Mouse (Mus musculus): ENCODE data around the gene Psme4. TPM values are rescaled to one million over a fixed set of nuclear protein-coding genes. Genes with fewer than 3 reads are reported as not detected.
"Not testable (repeated sequence)": the region's sequence is repeated elsewhere in the genome, so short reads cannot be mapped to it uniquely, and the experiment has no call there.

Gene Psme4
- polyA plus RNA-seq (2017; shearing (Covaris generic)): 10 to 100 TPM; 22.5 to 29.4 TPM

DNA sequence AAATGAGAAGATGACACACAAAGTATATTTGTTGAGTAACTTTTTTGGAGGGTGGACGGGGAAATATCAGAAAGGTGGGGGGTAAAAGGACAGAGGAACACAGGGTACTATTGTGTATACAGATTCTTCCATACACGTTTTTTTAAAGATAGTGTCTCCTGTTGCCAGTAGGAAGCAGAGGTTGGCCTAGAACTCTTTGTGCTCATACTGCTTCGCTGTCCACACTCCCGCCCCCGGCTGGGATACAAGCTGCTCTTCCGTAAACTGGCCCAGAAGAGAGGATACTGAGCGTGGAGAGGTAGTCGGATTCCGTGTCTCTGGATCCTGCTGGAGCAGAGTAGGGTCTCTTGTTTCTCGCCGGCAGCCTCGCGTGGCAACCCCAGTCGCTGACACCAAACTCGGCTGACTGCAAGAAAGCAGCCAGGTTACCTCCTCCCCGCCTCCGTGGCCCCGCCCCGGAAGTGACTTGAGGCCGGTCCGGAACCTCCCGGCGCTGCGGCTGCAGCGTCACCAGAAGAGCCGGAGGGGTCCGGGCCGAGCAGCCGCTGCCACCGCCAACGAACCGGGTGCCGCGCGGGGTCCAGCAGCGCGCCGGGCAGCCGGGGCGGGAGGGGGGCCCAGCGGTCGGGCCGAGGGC is at the start of gene Psme4:
Psme4 (plus strand) TSS at position 460 of the 637 bp plus-strand sequence.
- peak; percentile 95 for ATAC-seq

- ATAC-seq: no peak
These were observed 48.1 kb upstream of the Psme4 start for GRCm38 (mm10) chr11:30723438-30723837.

DNA sequence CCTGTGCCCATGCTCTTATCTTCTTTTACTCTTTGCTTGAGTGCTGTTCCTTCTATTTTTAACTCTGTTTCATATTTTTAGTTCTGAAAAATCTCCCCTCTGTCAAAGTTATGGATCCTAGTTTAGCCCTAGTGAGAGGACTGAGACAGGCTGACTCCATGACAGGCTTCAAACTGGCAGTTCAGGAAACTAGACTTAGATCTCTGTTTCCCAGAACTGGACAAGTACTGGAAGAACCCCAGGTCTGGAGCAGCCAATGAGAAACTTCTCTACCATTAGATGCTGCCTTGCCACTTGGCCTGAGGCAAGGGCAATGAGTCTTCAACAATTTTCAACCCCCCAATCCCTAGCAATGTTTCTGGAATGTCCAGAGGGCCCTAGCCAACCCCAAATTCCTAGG is 40.8 kb upstream of the Psme4 start:
- ATAC-seq: no peak

GRCm38 (mm10) chr11:30733376-30733775 is 38.1 kb upstream of the Psme4 start:
- no peak for ATAC-seq

DNA sequence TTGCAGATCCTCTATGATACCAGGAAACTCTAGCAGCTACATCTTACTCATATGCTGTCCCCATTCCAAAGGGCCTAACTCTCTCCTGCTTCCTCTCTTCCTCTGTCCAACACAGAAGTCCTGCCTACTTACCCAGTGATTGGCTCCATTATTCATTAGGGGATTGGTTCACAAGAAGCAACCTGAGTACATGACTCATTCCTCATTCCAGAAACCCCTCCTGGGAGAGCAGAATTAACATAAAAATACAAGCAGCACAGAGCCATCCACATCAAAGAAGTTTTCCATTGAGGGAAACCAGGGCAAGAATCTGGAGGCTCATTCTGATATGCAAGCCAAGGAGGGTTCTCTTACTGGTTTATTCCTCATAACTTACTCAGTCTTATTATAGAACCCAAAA is 27.5 kb upstream of the Psme4 start:
- no peak for ATAC-seq

DNA sequence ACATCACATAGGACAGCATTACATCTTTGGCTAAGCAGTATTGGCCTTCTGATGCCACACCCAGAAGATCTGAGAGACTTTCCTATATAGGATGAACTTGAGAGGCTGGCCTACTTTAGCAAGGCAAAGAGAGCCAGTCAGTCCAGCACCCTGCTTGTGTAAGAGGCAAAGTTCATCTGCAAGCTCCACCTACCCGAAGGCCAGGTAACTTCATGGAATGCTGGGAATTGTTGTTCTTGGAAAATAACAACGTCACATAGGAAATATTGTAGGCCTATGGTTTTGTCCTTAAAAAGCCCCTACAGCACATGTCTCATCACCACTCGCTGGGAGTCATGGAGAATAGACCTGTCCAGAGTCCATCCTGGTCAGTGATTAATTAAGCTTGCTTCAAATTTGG is 22.6 kb upstream of the Psme4 start:
- ATAC-seq: no peak

DNA sequence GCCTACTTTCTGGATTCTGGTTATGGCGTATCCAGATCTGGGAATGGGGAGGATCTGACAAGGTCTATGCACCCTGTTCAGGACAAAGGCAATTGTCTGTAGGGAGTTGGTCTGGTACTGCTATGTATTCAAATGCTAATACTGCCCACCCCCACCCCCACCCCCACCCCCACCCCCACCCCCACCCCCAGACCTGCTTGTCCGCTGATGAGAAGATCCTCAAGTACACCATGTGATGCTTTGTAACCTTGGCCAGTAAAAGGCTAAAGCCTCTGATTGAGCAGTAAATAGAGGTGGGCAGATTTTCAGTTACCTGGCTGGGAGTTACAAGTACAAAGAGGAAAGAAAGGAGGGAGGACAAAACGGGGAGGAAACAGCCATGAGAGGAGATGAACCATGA is 21.9 kb upstream of the Psme4 start:
- no peak for ATAC-seq

DNA sequence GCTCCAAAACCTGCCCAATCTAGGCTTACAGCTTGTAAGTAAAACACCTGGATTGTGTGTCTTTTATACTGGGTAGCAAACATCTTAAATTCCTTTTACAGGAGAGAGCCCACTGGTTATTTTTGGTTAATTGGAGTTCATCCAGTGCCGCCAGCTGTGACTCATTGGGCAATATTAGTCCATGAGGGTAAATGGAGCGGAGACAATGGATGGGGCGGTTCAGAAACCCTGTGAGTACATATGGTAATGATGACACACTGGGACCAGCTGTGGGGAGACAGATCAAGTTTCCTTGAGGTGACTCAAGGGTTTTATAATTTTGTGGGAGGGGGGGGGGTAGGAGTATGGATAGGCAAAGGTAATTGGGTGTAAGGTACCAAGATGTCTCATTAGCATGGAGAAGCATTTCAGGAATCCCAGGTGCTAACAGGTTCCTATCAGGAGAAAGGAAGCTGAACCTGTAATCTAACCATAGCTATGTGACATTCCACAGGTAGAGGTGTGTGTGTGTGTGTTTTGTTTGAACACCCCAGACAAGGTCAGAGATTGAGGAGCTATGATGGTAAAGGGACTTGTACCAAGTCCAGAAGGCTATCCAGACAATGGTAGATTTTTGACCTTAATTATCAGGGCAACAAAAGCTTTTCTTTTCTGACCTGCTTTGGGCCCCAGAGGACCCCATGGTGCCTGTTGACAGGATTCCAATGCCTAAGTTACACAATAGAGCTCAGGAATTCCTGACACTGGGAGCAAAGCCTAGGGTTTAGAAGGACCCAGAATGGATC is 21.3 kb upstream of the Psme4 start:
- ATAC-seq: no peak

GRCm38 (mm10) chr11:30752956-30753355 is 18.6 kb upstream of the Psme4 start:
- ATAC-seq: no peak

- not testable (repeated sequence) for ATAC-seq
These were observed 17.1 kb upstream of the Psme4 start for GRCm38 (mm10) chr11:30754486-30754854.

DNA sequence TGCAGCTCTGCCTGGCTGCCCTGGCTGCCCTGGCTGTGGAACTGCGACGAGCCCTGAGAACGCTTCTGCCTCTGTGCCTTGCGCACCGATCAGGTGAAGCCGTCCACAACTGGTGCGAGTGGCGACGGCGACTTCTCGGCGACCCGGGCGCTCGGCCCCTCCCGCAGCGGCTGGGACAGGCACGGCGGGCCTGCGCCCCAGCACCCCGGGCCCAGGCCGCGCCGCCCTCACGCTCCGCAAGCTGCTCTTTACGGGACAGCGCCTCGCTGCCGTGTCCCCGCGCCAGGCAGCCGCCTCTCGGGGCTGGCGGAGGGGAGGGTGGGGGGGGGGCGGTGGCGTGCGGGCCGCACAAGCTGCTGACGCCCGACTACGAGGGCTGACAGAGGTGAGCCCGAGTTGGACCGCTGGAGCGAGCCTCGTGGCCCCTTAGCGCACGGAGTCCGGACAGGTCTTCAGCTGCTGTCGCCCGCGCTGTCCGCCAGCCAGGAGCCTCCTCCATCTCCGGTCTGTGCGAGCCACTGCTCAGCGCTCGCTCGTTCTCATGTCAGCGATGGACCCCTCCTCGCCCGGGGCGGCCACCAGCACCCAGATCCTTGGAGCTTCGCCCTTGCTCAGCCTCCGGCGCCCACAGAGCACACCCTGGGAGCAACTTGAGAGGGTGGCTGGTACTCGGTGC is 16.5 kb upstream of the Psme4 start:
- ATAC-seq: no peak

DNA sequence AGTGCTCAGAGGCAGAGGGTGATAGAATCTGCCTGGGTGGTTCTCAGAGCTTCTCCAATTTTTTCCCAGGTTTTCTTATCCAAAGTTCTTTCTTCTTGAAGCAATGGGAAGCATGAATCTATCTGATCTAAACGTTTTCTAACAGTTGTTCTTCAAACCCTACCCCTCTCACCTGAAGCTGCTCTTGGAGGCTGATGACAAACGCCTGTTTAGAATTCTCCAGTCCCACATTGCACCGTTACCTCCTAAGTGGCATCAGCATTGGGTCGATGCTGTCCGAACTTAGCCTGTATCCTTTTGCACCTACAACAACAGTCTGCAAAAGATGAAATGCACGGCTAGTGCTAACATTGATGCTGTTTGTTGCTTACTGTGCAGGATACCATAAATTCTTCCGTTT is 10.1 kb upstream of the Psme4 start:
- no peak for ATAC-seq

DNA sequence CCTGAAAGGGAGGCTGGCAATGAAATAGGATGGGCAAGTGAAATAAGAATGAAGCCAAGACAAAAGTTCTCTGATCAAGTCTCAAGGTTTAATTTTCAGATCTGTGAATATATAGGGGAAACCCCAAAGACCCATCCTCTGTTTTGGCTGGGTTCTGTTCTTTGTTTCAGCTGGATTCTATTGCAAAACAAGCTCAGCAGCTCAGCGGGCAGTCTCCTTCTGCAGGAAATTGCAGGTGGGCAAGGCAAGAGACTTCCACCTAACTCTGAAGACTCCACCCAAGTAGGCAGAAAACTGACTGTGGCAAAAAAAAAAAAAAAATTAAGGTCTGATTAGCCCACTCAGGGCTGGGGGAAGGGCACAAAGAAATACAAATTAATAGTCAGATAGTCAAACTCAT is 9.6 kb upstream of the Psme4 start:
- no peak for ATAC-seq

- ATAC-seq: no peak
These were observed 6.5 kb upstream of the Psme4 start for GRCm38 (mm10) chr11:30765076-30765475.

GRCm38 (mm10) chr11:30770817-30771216 is 709 bp upstream of the Psme4 start:
- no peak for ATAC-seq

DNA sequence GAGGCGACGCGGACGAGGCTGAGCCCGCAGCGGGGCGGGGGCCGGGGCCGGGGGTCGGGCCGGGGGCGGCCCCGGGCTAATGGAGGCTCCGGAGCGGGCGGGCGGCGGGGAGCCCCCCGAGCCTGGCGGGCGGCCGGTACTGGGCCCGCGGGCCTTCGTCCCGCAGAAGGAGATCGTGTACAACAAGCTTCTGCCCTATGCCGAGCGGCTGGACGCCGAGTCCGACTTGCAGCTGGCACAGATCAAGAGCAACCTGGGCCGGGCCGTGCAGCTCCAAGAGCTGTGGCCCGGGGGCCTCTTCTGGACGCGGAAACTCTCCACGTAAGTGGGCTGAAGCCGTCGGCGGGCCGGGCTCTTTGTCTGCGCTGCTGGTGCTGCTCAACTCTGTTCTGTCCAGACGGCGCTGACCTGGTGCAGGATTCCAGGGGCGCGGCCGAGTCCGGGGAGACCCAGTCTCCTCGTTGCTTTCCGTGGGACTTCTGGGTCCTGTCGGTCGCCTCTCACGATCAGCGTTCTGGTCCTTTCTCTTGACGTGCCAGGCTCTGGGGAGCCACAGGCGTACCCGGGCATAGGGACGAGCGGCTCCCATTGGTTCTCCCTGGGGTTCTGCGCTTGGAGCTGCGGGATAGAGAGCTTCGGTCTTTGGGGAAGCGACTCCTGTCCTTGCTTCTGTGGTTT is 517 bp downstream of the Psme4 start:
- peak; percentile 26 for ATAC-seq

- ATAC-seq: no peak
These were observed 1.4 kb downstream of the Psme4 start for GRCm38 (mm10) chr11:30772777-30773417.

- ATAC-seq: no peak
These were observed 3.1 kb downstream of the Psme4 start for GRCm38 (mm10) chr11:30774638-30775037.

GRCm38 (mm10) chr11:30777498-30777897 is 6.0 kb downstream of the Psme4 start:
- no peak for ATAC-seq

GRCm38 (mm10) chr11:30780893-30781292 is 9.4 kb downstream of the Psme4 start:
- no peak for ATAC-seq

DNA sequence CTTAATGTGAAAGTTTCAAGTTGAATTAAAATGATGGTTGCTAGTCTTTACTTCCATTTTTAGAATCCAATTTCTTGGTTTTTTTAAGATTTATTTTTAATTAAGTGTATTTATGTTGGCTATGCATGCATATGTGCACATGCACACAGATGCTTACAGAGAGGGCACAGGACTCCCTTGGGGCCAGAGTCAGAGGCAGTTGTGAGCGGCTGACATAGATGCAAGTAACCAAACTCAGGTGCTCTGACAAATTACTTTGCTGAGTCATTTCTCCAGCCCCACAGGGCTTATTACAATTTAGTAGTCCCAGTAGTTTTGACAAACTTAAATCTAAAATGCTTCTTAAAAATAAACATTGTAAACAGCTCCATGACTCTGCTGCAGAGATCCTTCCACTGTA is 10.1 kb downstream of the Psme4 start:
- ATAC-seq: no peak

GRCm38 (mm10) chr11:30785497-30785896 is 14.0 kb downstream of the Psme4 start:
- no peak for ATAC-seq

Data from CD4-positive, CD25-positive, alpha-beta regulatory T cell, adult 4 months (primary cell).